Mouse (Mus musculus): ENCODE data around the gene Gphb5. TPM values are rescaled to one million over a fixed set of nuclear protein-coding genes. Genes with fewer than 3 reads are reported as not detected.

Gene Gphb5
- total RNA-seq, 2 experiments from 2014 or later: not detected

DNA sequence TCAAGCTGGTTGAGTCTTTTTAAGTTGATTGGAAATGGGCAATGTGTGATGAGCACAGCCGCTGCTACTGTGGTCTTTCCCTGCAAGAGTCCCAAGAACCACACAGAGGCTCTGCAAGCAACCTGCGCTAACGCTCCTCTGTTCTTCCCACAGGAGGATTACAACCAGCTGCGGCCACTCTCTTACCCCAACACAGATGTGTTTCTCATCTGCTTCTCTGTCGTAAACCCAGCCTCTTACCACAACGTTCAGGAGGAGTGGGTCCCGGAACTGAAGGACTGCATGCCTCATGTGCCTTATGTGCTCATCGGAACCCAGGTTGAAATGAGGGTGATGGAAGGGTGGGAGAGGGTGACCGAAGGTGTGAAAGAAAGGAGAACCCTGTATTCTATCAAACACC, 25.1 kb downstream of the Gphb5 start:
- no peak for DNase-seq

DNA sequence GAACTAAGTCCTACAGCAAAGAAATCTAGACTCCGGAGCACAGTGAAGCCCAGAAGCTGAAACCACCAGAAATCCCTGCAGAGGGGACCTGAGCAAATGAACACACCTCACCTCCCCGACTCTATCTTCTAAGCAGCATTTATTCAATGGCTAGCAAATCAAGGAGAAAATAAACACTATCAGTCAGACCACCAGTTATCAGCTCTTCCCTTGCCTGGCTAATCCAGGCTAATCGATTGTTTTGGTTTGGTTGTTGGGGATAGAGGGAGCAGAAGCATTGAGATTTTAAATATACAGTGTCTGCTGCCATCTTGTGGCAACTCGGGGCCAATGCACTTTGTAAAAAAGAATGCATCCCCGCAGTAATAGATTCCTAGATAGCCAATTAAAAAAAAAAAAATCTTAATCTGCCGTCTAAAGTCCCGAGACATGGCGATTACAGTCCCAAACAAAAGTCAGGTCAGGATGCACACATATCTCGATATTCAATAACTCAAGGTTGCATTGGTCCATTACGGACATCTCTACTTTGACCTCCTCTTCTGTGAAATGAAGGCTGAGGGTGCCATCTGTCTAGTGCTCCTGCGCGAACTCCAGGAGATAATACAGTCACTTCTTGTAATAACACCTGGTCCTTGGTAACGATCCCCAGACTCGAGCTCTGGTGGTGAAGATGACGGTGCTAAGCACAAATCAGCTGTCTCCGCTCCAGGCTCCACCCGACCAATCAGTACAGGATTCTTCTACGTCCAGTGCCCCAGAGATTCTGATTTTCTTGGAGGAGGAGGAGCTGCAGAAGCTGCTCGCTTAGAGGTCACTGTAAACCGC, 27.1 kb downstream of the Gphb5 start:
- peak; percentile 49 to 53 for DNase-seq

DNA sequence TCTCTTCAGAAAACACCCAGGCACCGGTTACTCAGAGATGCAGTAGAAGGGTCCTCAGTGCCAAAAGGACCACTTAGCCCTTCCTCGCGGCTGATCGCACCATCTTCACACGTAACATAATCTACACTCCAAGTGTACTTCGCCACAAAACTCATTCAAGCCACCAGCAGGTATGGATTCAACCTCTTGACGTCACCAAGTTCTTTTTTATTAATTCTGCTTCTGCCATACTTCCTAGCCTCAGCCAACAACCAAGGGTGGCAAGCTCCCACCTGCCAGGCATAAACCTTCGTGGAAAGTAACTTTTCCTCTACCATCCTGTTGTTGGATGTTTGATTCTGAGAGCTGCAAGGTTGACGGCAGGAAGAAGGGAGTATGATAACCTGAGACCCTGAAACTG, 28.1 kb downstream of the Gphb5 start:
- DNase-seq: no peak

DNA sequence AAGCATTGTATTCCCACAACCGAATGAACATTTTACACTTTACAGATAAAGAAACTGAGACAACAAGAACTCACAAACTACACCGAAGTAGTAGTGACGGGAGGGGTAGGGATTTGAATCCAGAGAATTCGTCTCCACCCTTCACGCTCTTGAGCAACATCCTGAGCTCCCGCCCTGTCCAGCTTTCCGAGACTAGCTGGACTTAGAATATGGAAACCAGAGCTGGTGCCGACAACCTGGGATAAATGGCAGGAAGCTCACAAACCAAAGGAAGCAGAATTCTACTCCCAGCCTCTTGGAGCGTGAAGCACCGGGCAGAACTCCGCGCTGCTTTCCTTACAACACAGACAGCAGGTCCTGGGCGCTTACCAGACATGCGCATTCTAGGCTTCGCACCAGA, 28.7 kb downstream of the Gphb5 start:
- DNase-seq: no peak

DNA sequence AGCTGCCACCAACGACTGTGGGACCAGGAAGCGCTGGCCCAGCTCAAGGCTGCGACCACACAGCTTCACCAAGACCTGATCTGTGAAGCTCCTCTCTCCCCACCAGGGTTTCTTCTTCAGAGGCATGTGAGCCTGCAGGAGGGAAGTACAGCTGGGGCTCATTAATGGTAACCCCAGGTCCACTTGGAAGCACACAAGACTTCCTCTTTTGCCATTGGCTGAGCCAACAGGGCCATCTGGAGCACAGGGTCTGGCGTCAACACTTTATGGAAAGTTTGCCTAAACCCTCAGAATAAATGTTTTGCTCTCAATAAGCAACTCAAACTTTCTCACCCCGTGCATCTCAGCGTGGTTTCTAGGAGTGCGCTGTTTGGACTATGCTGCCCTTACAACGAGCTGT, 29.4 kb downstream of the Gphb5 start:
- no peak for DNase-seq

DNA sequence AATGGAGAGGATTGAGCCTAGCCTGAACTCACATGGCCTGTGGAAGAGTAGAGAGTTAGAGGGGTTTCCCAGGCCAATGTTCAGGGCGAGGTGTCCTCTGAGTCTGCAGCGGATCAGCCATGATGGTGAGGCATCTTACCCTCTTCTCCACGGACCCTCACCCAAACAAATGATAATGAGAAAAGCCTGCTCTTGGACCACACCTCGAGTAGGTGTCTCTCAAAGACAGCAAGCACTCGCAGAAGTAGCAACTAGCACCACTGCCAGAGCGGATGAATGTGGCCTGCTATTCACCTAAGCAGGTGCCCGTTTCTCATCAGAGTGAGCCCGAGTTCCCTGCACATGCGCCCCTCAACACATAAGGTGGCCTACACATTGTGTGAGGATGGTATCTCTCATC, 29.9 kb downstream of the Gphb5 start:
- DNase-seq: no peak

DNA sequence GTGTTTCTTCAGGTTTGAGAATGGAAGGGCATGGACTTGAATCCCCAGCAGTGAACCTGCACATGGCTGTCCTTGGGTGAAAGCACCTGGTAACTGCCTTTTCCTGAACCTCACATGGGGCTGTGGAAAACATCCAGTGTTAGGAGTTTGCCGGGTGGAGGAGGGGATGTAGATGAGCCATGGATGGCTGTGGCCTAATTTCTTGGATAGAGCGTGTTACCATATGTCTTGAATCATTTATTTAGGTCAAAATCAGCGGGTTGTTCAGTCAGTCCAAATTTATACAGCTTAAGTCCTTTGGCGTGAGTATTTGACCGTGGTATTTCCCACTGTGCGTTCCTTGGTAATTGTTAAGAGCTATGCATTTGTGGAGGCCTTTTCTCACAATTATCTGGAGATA, 40.5 kb downstream of the Gphb5 start:
- no peak for DNase-seq

DNA sequence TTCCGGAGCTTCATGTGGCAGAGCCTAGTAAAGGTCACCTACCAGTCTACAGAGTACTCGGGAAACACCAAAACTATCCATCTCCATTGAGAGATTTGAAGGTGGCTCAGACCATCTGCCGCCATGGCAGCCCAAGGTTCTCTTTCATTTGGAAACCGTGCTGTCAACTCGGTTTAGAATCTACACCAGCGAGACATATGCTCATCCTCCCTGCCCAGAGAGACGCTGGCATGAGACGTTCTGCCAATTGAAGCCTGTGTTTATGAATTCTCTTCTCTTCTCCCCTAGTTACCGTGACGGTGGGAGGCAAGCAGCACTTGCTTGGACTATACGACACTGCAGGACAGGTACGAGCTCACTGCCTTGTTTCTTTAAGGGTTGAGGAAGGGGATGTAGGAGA, 41.5 kb downstream of the Gphb5 start:
- DNase-seq: no peak

DNA sequence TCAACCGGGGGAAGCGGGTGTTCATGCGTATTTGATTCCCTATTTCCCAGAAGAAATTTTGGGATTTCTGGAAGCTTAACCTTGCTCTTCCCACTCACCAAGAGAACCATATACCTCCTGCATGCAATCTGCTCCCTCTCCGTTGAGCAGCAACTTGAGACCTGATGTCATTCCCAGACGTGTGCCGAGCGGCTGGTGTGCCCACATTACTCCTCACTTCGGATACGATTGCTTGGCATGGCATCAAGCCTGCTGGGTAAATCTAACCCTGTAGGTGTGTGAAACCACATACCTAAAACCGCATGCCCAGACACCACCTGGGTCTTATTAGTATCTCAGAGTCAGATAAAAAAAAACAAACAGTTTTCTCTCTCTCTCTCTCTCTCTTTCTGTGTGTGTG, 42.1 kb downstream of the Gphb5 start:
- DNase-seq: no peak

DNA sequence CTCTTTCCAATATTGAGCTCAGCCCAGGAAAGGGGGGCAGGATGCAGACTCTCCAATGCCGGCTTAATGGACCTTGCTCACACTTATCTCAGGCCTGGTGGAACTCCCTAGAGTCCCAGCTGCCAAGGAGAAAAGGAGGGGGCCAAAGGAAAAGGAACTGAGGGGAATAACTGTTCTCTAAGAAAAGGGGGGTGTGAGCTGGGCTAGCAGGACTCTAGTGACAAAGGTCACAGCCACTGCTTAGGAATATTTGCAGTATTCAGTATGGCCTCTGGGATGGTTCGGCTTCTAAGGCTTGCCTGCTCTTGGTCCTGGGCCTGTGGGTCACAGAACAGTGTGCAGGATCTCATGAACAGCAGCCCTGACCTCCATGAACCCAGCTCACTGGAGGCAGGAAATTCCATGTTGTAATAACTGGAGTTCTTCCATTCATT, 47.1 kb downstream of the Gphb5 start:
- DNase-seq: no peak

DNA sequence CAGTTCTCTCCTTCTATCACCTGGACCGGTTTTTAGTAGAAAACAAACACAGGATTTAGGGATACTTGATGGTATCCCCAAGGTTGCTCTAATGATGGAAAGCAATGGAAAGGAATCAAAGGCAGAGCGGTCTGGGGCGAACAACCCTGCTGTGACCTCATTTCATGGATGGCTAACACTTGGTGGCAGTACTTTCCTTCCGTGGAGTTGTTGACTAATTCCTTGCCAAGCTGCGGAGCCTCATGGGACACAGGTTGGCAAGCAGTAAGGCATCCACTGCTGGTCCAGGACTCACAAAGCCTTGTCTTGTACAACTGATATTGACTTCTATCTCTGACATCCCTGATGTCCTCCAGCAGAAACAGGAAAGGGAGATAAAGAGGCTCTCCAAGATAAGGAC, 48.1 kb downstream of the Gphb5 start:
- DNase-seq: no peak

DNA sequence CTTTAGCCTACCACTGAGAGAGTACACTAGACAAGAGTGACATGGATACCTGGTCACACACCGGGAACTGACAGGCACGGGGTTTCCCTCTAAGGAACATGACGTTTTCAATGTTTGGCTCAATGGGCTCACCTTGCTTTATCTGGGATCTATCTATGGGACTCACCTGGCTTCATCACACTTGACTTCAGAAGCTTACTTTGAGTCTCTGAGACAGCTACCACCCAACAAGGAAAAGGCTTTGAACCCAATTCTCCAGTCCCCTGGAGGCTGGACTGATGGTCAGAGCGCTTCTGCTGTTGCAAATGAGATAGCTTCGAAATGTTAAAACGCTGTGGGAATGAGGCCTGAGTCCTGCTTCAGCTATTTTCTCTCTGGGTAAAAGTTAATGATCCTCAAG, 49.2 kb downstream of the Gphb5 start:
- no peak for DNase-seq

DNA sequence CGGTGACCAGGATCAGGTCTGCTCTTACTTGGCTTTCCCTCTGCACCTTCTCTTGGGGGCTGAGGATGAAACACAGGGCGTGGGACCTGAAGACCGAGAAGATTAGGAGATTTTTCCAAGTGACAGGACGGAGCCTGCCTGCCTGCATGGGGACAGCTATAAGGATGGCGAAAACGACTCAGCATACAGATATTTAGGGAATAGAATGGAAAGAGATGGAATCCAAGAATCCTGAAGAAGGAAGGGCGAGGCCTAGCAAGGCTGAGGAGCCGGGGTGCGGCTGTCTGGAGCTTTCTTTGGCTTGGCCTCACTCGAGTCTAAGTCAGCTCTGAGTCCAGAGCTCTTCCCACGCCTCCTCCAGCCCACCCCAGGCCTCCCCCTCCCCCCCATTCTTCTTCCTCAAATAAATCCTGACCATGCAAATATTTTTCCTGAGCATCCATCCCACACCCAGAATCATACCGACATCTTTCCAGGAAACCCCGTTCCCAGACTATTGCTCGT, 50.9 kb downstream of the Gphb5 start:
- no peak for DNase-seq

DNA sequence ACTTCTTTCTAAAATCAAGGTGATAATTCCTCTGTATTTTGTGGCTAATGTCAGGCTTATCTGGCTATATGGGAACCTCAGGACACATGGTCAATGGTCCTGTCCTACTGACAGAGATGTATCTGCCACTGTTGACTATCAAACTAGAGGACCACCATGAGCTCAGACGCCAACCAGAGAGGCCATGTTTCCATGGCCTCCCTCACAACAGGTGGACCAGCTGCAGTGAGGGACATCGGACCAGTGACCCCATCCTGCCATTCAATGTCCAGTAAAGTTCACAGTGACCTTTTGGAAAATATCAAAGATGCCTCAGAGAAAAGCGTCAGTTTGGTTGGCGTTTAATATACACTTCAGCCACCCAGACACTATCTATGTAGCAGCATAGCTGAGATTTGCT, 52.2 kb downstream of the Gphb5 start:
- DNase-seq: no peak

DNA sequence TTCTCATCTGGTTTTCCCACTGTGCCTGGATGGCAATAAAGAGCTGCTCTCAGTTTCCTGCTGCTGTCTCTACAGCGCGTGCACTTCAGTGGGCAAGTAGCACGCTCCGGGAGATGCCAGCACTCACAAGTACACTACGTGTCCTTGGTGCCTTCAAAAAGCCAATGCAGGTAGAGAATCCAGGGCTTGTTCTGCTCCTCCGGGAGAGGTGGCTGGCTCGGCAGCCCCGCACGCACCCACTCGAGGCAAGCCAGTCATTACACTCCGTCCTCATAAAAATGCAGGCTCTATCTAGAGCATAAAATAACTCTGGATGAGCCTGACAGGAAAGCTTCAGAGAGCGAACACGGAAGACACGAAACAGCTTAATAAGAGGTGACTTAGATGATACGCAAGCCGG, 54.1 kb downstream of the Gphb5 start:
- DNase-seq: no peak

Other genes starting within 250 kb of the Gphb5 start
- gene Kcnh5, start 239.4 kb downstream of the Gphb5 start, total RNA-seq (2021): 10 to 100 TPM; 12.4 to 13.5 TPM
- gene Rhoj, start 108.5 kb downstream of the Gphb5 start, total RNA-seq (2021): 1 to 10 TPM; 3.3 to 4.0 TPM
- gene Ppp2r5e, start 179.5 kb upstream of the Gphb5 start, total RNA-seq (2021): 10 to 100 TPM; 80.4 to 82.1 TPM

Measured in layer of hippocampus, postnatal 36 days (tissue).